Mouse (Mus musculus): Measurements from ENCODE around the gene Ntn1.

Gene Ntn1

GRCm38 (mm10) chr11:68381318-68381717, 19.3 kb downstream of the Ntn1 start:
- DNase-seq: no peak

- DNase-seq: no peak
These were observed 21.5 kb downstream of the Ntn1 start for GRCm38 (mm10) chr11:68378946-68379764.

GRCm38 (mm10) chr11:68378419-68378818, 22.2 kb downstream of the Ntn1 start:
- DNase-seq: no peak

GRCm38 (mm10) chr11:68373105-68373504, 27.5 kb downstream of the Ntn1 start:
- no peak for DNase-seq

- no peak for DNase-seq
These were observed 29.0 kb downstream of the Ntn1 start for GRCm38 (mm10) chr11:68371609-68372008.

- DNase-seq: no peak
These were observed 43.7 kb downstream of the Ntn1 start for GRCm38 (mm10) chr11:68356901-68357300.

- DNase-seq: no peak
These were observed 45.1 kb downstream of the Ntn1 start for GRCm38 (mm10) chr11:68355561-68355960.

- no peak for DNase-seq
These were observed 45.8 kb downstream of the Ntn1 start for GRCm38 (mm10) chr11:68354848-68355247.

- no peak for DNase-seq
These were observed 48.4 kb downstream of the Ntn1 start for GRCm38 (mm10) chr11:68352236-68352635.

GRCm38 (mm10) chr11:68348851-68349250, 51.8 kb downstream of the Ntn1 start:
- DNase-seq: no peak

GRCm38 (mm10) chr11:68348083-68348482, 52.5 kb downstream of the Ntn1 start:
- no peak for DNase-seq

- DNase-seq: no peak
These were observed 53.1 kb downstream of the Ntn1 start for GRCm38 (mm10) chr11:68347508-68347907.

GRCm38 (mm10) chr11:68346099-68346498, 54.5 kb downstream of the Ntn1 start:
- DNase-seq: no peak

- DNase-seq: no peak
These were observed 56.4 kb downstream of the Ntn1 start for GRCm38 (mm10) chr11:68344221-68344620.

GRCm38 (mm10) chr11:68342761-68343160, 57.9 kb downstream of the Ntn1 start:
- no peak for DNase-seq

GRCm38 (mm10) chr11:68342003-68342400, 58.6 kb downstream of the Ntn1 start:
- no peak for DNase-seq

- DNase-seq: no peak
These were observed 59.3 kb downstream of the Ntn1 start for GRCm38 (mm10) chr11:68341111-68342002.

GRCm38 (mm10) chr11:68340366-68340765, 60.3 kb downstream of the Ntn1 start:
- DNase-seq: no peak

GRCm38 (mm10) chr11:68339856-68340255, 60.8 kb downstream of the Ntn1 start:
- DNase-seq: no peak

GRCm38 (mm10) chr11:68339331-68339730, 61.3 kb downstream of the Ntn1 start:
- no peak for DNase-seq

GRCm38 (mm10) chr11:68331676-68332265, 68.9 kb downstream of the Ntn1 start:
- no peak for DNase-seq

- DNase-seq: no peak
These were observed 69.5 kb downstream of the Ntn1 start for GRCm38 (mm10) chr11:68331117-68331437.

- no peak for DNase-seq
These were observed 70.1 kb downstream of the Ntn1 start for GRCm38 (mm10) chr11:68330398-68331116.
